Mouse (Mus musculus): ENCODE data around the gene Yeats2.

Gene Yeats2

DNA sequence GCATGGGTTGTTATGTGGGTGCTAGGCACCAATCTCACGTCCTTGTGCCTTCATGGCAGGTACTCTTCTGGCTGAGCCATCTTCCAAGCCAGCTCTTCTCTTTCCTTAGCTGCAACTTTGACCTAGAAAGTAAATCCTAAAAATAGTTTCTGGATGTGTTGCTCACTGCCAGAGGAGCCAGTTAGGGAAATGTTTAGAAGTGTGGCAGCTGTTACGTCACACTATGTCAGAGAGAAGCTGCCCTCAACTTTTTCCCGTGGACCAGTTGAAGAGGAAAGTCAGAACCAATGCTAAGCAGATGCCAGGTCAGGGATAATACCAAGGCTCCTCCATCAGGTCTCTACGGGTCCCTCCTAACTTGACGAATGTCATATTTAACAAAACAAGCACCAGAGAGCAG is 138.5 kb downstream of the Yeats2 start:
- DNase-seq (ENCODE audit: extremely low spot score, low read depth, low spot score), result no peak

DNA sequence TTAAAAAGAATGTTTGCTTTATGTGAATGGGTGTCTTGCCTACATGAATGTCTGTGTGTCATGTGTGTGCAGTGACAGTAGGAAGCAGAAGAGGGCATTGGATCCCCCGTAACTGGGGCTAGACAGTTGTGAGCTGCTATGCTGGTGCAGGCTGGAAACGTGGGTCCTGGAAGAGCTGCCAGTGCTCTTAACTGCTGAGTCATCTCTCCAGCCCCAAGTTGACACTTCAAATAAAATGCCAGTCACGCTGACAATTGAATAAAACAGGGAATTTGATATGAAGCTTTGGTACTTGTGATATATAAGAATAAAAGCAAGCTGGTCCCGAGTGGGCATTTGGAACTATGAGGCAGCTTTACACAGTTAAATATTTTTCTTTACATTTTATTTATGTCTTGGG is 139.4 kb downstream of the Yeats2 start:
- no peak for DNase-seq (ENCODE audit: extremely low spot score, low read depth, low spot score)

Data from hindlimb bud, embryonic 11.5 days (tissue).